Mouse (Mus musculus) midbrain, postnatal 0 days (tissue): Measurements from ENCODE around the gene Tap2. TPM values are rescaled to one million over a fixed set of nuclear protein-coding genes. Genes with fewer than 3 reads are reported as not detected.
A peak's percentile ranks its signal among the peaks of the same experiment; 100 is the strongest.

Source experiments
- ATAC-seq: fragments of 200-750 bp; cut with Nextera tagmentation; 2 replicates; pipeline ENCODE4 v1.8.0; 2017; ENCODE audit warnings: moderate number of reproducible peaks, mild to moderate bottlenecking, moderate TSS enrichment, moderate library complexity; ENCODE audit not compliant: low FRiP score
- DNase-seq: peaks from one replicate; pipeline ENCODE4 v3.0.0-alpha.2; 2015; ENCODE audit warnings: low spot score
- H3K27ac ChIP-seq: fragments of 300-500 bp; sonication (generic); 2 replicates; pipeline ENCODE4 v1.5.1; 2014; ENCODE audit warnings: low read depth, mild to moderate bottlenecking, low read length, mixed read lengths
- H3K27me3 ChIP-seq: fragments of 300-500 bp; sonication (generic); 2 replicates; pipeline ENCODE4 v1.6.1; 2014; ENCODE audit warnings: low read length, control low read depth, mixed read lengths; ENCODE audit not compliant: insufficient read depth
- H3K36me3 ChIP-seq: fragments of 300-500 bp; sonication (generic); 2 replicates; pipeline ENCODE4 v1.6.1; 2014; ENCODE audit warnings: low read length, control low read depth, mixed read lengths; ENCODE audit not compliant: insufficient read depth
- H3K4me1 ChIP-seq: fragments of 300-500 bp; sonication (generic); 2 replicates; pipeline ENCODE4 v1.6.1; 2014; ENCODE audit warnings: mild to moderate bottlenecking, control low read depth, antibody characterized with exemption, low read length, mixed read lengths; ENCODE audit not compliant: insufficient read depth
- H3K4me2 ChIP-seq: fragments of 300-500 bp; sonication (generic); 2 replicates; pipeline ENCODE4 v1.6.1; 2014; ENCODE audit warnings: low read depth, mild to moderate bottlenecking, low read length, mixed read lengths; ENCODE audit not compliant: poor library complexity, severe bottlenecking
- H3K4me3 ChIP-seq: fragments of 300-500 bp; sonication (generic); 2 replicates; pipeline ENCODE4 v1.5.1; 2014; ENCODE audit warnings: low read depth, mild to moderate bottlenecking, low read length, moderate library complexity
- H3K9ac ChIP-seq: fragments of 300-500 bp; sonication (generic); replicated peaks from 2 replicates; pipeline ENCODE4 v1.6.1; 2014; ENCODE audit warnings: mild to moderate bottlenecking, low read length, moderate library complexity, mixed read lengths; ENCODE audit not compliant: poor library complexity, severe bottlenecking
- H3K9me3 ChIP-seq: fragments of 300-500 bp; sonication (generic); 2 replicates; pipeline ENCODE4 v1.6.1; 2016; ENCODE audit warnings: low read length, control low read depth
- CTCF ChIP-seq: IDR thresholded peaks from 2 replicates; pipeline ENCODE4 v1.5.1; 2016; ENCODE audit warnings: antibody characterized with exemption, mild to moderate bottlenecking
- WGBS: fragments of 180-500 bp; shearing (Covaris S2); extraction: QIAGEN DNeasy Blood & Tissue Kit; methylation state at CpG from one replicate; pipeline ENCODE4 v1.1.7; 2014; 5-methylcytosine and 5-hydroxymethylcytosine counted together
- polyA plus RNA-seq: library from polyadenylated mRNA; unstranded; fragments of >200 nt; fragmentation: Nextera tagmentation; extraction: Ambion mirVana; gene quantifications from 2 replicates; pipeline ENCODE4 v1.2.1, GENCODE M21; 2015
- total RNA-seq: library from RNA; depleted of rRNA; stranded (reverse); fragments of >200 nt; gene quantifications from 2 replicates; pipeline ENCODE4 v1.2.3, GENCODE M21; 2014

Gene Tap2
- total and polyA plus RNA-seq, 2 experiments from 2014 or later = 2.0 to 4.2 TPM

DNA sequence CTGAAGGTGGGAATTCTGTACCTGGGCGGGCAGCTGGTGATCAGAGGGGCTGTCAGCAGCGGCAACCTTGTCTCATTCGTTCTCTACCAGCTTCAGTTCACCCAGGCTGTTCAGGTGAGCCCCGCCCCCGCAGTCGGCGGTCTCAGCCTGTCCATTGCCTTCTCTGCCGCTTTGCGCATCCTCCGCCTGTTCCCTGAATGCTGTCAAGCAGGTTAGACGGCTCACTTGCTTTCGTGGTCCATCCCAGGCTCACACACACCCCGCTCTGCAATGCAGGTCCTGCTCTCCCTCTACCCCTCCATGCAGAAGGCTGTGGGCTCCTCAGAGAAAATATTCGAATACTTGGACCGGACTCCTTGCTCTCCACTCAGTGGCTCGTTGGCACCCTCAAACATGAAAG is 10.5 kb upstream of the Tap2 start:
- 24% methylated on average over 16 of the region's 16 CpGs for WGBS

DNA sequence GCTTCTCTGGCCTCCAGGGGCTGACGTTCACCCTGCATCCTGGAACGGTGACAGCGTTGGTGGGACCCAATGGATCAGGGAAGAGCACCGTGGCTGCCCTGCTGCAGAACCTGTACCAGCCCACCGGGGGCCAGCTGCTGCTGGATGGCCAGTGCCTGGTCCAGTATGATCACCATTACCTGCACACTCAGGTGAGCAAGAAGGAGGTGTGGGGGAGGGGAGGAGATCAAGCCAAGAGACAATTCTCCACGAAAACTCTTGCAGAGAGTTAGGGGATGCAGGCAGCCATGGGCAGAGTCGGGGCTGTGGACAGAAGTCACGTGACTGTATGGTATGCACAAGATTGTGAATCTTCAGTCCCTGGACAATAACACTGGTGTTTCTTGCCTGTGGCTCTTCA is 9.9 kb upstream of the Tap2 start:
- H3K4me2 ChIP-seq = no peak overlapping the region
- no peak for DNase-seq
- H3K4me3 ChIP-seq = no peak overlapping the region
- no peak overlapping the region for H3K9ac ChIP-seq
- no peak for ATAC-seq
- no peaks in the 10 kb centered on the region for H3K4me1 ChIP-seq
- WGBS = 55% methylated on average over 8 of the region's 8 CpGs
- H3K36me3 ChIP-seq = no peaks in the 10 kb centered on the region
- peaks cover 56% of the 10 kb centered on the region for H3K27me3 ChIP-seq
- H3K9me3 ChIP-seq = no peaks in the 10 kb centered on the region
- no peak for TF ChIP-seq CTCF
- no peak overlapping the region for H3K27ac ChIP-seq

More for the DNA sequence above, 10.5 kb upstream of the Tap2 start:
- Histone ChIP-seq H3K36me3 (no peaks in the 10 kb centered on the region), H3K4me2 (no peak overlapping the region), H3K27ac (no peak overlapping the region), H3K4me1 (peaks cover 3% of the 10 kb centered on the region; the same call in 1 of the 2 replicates), H3K27me3 (peaks cover 56% of the 10 kb centered on the region), H3K9ac (no peak overlapping the region), H3K9me3 (no peaks in the 10 kb centered on the region), H3K4me3 (no peak overlapping the region)
- no peak for DNase-seq
- ATAC-seq = no peak
- no peak for TF ChIP-seq CTCF

DNA sequence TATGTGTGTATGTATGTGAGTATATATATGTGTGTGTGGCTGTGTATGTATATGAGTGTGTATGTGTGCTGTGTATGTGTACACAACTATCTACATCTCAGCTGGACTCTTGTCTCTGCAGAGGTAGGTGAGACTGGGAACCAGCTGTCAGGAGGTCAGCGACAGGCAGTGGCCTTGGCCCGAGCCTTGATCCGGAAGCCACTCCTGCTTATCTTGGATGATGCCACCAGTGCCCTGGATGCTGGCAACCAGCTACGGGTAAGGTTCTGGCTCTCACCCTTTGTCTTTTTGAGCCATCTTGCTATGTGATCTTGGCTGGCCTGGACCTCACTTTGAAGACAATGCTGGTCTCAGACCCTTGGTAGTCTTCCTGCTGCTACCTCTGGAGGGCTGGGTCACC is 8.6 kb upstream of the Tap2 start:
- no peaks in the 10 kb centered on the region for H3K36me3 ChIP-seq
- no peak overlapping the region for H3K4me2 ChIP-seq
- no peak for TF ChIP-seq CTCF
- ATAC-seq (no peak), DNase-seq (no peak)
- no peak overlapping the region for H3K27ac ChIP-seq
- H3K9ac ChIP-seq = no peak overlapping the region
- H3K27me3 ChIP-seq = peaks cover 56% of the 10 kb centered on the region
- H3K4me1 ChIP-seq = no peaks in the 10 kb centered on the region
- H3K9me3 ChIP-seq = no peaks in the 10 kb centered on the region
- WGBS = 85% methylated on average over 4 of the region's 4 CpGs
- no peak overlapping the region for H3K4me3 ChIP-seq

DNA sequence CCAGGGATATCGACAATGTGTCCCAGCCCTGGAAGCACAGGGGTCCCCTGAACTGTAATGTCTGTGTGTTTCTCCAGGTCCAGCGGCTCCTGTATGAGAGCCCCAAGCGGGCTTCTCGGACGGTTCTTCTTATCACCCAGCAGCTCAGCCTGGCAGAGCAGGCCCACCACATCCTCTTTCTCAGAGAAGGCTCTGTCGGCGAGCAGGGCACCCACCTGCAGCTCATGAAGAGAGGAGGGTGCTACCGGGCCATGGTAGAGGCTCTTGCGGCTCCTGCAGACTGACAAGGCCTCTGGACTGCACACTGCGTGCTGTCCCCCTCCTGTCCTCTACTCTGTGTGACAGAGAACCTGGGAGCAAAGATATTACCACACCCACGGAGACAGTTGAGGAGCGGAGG is 6.8 kb upstream of the Tap2 start:
- no peaks in the 10 kb centered on the region for H3K9me3 ChIP-seq
- H3K4me1 ChIP-seq = no peaks in the 10 kb centered on the region
- no peak for TF ChIP-seq CTCF
- 35% methylated on average over 12 of the region's 12 CpGs for WGBS
- H3K27ac ChIP-seq = no peak overlapping the region
- DNase-seq (no peak), ATAC-seq (no peak)
- no peak overlapping the region for H3K9ac ChIP-seq
- H3K27me3 ChIP-seq = peaks cover 49% of the 10 kb centered on the region
- no peak overlapping the region for H3K4me2 ChIP-seq
- no peak overlapping the region for H3K4me3 ChIP-seq
- H3K36me3 ChIP-seq = no peaks in the 10 kb centered on the region

DNA sequence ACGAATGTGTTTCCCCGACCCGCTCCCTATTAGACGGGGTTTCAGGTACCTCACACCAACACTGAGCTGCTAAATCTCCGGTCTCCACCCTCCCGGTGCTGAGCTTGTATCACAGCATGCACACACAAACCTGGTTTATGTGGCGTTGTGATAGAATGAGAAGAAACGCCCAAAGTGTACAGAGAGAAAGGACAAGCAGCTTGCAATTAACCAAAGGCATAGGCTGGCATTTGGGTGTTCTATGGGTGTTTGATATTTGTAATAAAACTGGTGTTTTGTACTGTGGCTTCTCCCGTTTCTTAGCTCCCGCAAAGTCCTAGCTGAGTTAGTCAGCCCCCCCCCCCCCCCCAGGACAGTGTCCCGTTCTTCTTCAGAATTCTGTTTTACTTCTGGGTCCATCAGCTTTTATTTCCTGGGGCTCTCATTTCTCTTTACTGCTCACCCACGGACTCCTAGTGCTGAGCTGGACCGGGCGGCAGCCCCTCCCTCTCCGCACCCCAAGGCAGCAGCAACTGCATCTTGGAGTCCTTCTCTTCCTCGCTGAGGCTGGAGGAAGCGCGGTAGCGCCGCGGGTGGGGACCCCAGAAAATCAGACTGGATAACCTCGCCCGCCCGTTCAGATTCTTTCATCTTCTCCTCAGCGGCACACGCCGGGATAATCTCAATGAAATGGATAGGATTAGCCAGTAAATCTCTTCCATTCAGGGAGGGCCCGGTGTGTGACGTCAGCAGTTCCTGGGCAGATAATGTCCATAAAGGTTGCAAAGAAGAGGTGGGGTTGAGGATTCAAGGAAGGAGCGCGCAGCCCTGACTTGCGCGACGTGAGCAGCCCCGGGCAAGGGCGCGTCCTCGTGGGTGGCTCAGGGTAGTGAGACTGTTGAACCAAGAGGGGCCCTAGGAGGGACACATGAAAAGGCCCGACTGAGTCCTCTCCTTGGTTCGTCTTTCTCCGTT is 6.1 kb upstream of the Tap2 start, which contains the start of gene Psmb8:
Gene Psmb8 (plus strand): TSS at position 781 of the 954 bp plus-strand sequence.
- WGBS = 4% methylated on average over 41 of the region's 41 CpGs
- no peak within 1 kb of the TSS for H3K27ac ChIP-seq

DNA sequence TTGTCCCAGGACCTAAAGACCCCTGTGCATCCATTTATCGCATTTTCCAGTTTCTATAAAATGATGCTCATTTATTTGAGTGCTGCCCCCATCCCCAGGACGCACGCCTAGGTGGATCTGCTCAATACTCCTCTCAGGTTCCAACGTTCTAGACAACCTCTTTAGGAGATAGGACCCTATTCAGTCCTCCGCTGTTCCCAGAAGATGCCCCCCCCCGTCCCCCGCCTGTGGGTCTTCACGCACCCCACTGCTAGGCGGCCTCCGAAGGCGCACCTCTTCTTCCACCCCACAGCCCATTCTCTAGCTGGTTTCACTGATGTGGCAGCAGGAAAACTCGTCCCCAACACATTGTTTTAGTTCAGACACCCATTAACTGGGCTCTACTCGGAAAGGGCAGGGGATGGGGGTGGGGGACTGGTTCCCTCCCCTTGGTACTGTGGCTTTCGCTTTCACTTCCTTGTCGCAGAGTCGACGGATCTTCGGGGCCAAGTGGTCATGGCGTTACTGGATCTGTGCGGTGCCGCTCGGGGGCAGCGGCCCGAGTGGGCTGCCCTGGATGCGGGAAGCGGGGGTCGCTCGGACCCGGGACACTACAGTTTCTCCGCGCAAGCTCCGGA is 5.3 kb upstream of the Tap2 start:
- Histone ChIP-seq H3K4me1 (no peaks in the 10 kb centered on the region), H3K27ac (no peak overlapping the region), H3K9ac (no peak overlapping the region), H3K36me3 (no peaks in the 10 kb centered on the region), H3K27me3 (peaks cover 34% of the 10 kb centered on the region), H3K9me3 (no peaks in the 10 kb centered on the region), H3K4me3 (peak overlapping the region; percentile 43), H3K4me2 (peak overlapping the region; percentile 82)
- ATAC-seq (peak; percentile 39; the same call in 1 of the 2 replicates), DNase-seq (no peak)
- 1% methylated on average over 32 of the region's 32 CpGs for WGBS
- TF ChIP-seq CTCF = no peak

More for the DNA sequence above, 6.1 kb upstream of the Tap2 start, which contains the start of gene Psmb8:
- DNase-seq = peak; percentile 91
- Histone ChIP-seq H3K4me3 (peak within 1 kb of the TSS; percentile 43), H3K9ac (0 out of 2 replicates have a peak within 1 kb of the TSS, but pooled peaks have one; percentile 46), H3K9me3 (no peaks in the 10 kb centered on the region), H3K4me2 (peak within 1 kb of the TSS; percentile 82), H3K4me1 (no peaks in the 10 kb centered on the region), H3K36me3 (no peaks in the 10 kb centered on the region), H3K27me3 (peaks cover 42% of the 10 kb centered on the region)
- no peak for TF ChIP-seq CTCF
- ATAC-seq = peak; percentile 88
